Mouse (Mus musculus) C2C12 (cell line): ENCODE measurements around the gene Zdhhc3.

Source experiments
- CTCF ChIP-seq: IDR thresholded peaks from one replicate; pipeline ENCODE4 v1.5.1; 2011; ENCODE audit not compliant: control insufficient read depth, insufficient read depth, insufficient read length
- MYOG ChIP-seq: IDR thresholded peaks from one replicate; pipeline ENCODE4 v1.6.1; 2011; ENCODE audit not compliant: control insufficient read depth, insufficient read length; ENCODE audit errors: extremely low read depth

DNA sequence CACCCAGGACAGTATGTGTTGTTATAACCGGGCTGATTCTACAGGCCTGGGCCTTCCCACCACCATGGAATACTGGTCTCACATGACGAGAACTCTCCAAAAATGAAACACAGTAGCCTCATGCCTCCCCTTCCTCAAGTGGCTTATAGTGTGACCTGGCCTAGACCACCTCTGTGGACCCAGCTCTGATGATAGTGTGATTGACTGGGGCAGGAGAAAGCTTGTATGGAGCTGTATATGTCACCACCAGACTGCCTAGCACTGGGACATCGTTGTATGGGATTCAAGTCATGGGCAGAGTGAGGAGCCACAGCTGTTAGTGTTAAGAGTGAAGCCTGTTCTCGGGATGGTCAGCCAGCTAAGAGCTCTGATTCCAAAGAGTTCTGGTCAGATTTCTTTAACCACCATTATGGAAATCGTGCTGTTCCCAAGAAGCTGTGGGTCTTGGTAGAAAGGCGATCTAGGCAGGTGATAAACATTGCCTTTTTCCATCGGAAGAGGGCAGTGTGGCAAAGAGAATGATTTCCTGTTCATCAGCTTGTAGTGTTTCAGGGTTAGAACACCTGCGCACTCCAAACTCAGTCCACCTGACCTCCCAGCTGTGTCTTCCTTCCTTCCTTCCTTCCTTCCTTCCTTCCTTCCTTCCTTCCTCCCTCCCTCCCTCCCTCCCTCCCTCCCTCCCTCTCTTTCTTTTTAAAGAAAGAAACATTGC lies 45.3 kb upstream of the Zdhhc3 start:
- peak; percentile 20 for TF ChIP-seq CTCF
- no peak for TF ChIP-seq MYOG
